Mouse (Mus musculus) MN1 (cell line): Measurements from ENCODE around the gene Bcr.
A peak's percentile ranks its signal among the peaks of the same experiment; 100 is the strongest.

ENCODE experiments used
- DNase-seq: peaks from one replicate; pipeline ENCODE4 v3.0.0-alpha.2; 2016; ENCODE audit warnings: low spot score

Bcr gene

DNA sequence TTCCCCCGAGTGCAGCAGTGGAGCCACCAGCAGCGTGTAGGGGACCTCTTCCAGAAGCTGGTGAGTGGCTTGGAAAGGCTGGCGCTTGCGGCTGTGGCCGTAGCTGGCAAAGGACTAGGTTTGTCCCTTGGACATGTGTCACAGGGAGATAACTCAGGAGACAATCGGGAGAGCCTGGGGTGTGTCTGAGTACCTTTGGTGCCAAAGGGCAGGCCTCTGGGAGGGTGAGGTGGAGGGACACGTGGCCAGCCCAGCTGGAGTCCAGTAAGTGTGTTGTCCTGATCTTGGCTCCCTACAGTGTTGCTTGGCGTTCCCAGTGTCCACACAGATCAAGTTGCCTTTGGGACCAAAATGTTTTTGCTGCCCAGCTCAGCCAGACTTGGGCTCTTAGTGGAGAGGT, 71.2 kb downstream of the Bcr start:
- DNase-seq: no peak

DNA sequence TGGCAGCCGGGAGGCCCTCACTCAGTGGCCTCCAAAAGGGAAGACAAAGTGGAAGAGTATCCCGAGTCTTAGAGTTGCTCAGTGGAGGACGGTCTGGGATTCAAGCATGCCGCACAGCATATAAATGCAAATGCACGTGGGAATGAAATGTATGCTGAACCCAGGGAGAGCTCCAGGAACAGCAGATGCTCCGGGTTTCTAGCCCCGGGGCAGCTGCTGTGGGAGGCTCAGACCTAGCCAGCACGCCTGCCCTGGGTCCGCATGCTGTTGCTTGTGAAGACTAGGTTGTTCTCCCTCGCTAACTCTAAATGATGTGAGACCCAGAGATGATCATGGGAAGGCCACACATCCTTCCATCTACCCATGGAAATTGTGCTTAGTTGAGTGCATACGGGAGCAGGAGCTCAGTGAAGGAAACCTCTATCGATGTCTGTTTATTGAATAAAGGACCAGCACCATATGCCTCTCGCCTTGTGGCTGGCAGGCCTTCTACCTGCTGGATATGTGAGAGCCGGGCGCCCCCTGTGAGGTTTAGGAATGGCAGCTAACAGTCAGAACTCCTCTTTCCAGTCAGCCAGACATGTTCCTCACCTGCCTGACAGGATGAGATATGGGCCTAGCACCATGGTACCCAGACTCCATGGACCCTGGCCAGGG, 74.6 kb downstream of the Bcr start:
- no peak for DNase-seq

DNA sequence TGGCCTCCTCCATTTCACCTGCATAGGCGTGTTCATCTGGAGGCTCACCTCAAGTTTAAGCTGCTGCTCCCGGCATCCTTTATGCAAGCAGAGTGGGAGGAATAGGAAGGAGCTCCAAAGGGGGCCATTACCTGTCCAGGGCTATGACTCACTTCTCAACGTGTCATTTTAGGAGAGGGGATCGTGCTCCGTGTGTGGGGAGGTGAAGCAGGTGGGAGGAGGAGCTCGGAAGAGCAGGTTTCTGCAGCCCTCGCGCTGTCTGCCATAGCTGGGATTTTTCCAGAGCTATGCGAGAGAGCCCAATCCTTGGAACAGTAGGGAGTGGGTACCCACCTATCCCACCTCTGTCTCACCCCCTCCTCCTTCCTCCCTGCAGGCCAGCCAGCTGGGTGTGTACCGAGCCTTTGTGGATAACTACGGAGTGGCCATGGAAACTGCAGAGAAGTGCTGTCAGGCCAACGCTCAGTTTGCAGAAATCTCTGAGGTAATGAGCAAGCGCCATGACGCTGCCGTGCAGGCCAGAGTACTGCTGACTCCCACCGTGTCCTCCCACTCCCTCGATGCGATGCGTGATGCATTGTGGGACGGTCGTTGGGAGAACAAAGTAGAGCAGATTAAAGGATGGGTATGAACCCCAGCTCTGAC, 75.2 kb downstream of the Bcr start:
- no peak for DNase-seq

DNA sequence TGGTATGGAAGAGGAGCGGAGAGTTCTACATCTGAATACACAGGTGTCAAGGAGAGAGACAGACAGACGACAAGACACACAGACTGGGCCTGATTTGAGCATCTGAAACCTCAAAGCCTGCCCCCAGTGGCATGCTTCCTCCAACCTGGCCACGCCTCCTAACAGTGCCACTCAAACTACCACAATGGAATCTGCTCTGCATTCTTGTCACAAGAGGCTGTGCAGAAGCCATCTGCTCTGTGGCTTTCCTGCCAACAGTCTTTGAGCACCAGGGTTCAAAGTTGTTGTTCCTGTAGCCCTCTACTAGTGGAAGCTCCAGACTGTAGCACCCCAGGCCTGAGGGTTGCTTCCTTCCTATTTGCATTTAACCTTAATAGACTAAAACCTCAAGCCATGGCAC, 76.8 kb downstream of the Bcr start:
- no peak for DNase-seq

DNA sequence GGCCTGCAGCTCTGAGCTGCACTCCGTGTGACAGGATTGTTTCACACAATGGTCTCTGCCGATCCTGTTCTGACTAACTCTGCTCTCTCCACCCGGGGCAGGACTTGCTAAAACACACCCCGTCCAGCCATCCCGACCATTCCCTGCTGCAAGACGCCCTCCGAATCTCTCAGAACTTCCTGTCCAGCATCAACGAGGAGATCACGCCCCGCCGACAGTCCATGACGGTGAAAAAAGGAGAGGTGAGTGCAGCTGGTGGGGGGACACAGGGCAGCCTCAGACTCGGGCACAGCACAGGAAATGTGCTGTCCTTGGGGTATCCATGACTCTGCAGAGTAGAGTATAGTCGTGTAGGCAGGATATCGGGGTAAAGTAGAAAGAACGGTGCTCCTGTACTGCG, 84.8 kb downstream of the Bcr start:
- DNase-seq: no peak

DNA sequence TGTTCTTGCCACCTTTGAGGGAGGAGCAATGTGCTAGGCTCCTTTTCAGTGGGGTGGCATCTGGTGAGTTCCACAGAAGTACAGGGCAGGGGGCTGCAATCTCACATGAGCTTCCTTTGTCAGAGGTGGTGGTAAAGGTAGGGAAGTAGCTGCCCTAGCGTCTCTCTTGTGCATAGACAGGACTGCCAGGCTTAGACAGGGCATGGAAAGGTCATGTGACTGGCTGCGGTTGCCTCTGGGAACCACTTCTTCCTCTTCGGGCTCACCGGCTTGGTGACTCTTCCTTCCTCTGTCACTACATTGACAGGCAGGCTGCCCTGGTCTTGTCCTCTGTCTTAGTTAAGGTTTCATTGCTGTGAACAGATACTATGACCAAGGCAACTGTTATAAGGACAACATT, 85.6 kb downstream of the Bcr start:
- DNase-seq: no peak

DNA sequence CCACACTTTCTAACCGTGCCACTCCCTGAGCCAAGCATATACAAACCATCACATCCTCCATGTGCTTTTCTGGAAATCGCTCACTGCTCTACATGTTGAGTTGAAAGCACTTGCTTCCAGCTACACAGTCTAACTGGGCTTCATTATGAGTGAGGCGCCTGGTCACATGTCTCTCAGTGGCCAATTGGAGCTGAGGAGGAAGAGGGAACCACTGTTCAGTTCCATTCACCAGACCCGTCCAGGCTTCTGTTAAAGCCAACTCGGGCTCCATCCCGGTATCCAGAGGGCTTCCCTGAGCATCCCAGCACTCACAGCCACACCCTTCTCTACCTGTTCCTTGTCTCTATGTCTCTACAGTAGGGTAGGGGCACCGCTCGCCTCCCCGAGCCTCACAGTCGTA, 86.2 kb downstream of the Bcr start:
- DNase-seq: no peak

DNA sequence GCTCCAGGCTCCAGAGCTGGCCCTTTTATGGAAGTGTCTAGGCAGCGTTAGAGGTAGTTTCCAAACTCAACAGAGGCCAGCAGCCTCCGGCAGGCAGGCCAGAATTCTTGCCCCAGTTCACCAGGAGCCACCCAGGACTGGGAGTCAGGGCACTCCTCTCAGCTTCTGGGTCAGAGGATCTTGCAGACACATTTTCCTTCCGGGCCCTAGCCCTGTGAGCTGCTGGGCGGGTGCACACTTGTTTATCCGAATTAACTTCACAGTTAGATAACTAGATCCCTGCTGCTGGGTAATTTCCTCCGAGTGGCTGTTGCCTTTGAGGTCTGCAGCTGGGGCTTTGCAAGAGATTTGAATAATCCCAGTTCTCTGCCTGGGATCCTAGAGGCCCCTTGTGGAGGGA, 87.9 kb downstream of the Bcr start:
- DNase-seq: no peak

DNA sequence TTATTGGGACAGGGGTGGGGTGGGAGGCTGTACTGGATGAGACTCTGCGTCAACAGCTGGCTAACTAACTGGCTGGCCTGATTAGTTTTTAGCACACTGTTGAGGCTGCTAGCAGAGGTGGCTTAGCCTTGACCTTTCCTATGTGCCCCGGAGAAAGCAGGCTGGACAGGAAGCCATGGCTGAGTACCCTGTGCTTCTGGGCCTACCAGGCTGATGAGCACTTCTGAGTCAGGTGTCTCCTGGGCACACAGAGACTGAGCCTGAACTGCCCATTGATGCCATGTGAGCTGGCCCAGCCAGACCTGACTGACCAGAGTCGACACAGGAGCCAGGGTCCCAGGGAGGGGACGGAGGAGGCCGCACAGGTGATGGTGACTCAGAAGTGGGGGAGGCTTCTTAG, 90.0 kb downstream of the Bcr start:
- DNase-seq: no peak

DNA sequence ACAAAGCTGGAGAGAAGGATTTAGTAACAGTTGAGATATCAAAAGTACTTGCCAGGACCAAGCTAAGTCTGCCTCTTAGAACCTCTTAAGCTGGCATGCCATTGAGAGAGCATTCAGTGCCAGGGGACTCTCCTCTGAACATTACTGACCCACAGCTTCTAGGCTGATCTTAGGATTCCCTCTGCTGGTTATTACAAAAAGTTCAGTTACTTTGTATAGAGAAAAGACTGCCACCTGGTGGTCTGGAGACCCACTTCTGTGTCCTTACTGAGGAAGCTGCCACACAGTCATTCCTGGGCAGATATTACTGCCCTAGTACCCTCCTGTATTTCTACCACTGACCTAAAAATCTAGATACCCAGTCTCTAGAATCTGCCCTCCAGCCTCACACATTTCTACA, 90.9 kb downstream of the Bcr start:
- peak; percentile 96 for DNase-seq

DNA sequence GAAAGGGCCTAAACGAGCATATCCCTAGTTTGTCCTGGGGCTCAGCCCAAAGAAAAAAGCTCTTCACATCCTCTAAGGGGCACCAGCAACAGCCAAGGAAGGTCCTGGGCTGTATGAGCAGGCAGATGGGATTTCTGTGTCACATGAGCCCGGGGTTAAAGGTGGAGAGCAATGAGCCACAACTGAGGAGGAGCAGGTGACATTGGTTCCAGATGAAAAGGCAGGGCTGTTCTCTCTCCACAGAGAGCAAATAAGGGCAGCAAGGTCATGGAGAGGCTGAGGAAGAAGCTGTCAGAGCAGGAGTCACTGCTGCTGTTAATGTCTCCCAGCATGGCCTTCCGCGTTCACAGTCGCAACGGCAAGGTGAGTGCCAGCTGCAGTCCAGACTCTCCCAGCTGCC, 96.4 kb downstream of the Bcr start:
- no peak for DNase-seq

DNA sequence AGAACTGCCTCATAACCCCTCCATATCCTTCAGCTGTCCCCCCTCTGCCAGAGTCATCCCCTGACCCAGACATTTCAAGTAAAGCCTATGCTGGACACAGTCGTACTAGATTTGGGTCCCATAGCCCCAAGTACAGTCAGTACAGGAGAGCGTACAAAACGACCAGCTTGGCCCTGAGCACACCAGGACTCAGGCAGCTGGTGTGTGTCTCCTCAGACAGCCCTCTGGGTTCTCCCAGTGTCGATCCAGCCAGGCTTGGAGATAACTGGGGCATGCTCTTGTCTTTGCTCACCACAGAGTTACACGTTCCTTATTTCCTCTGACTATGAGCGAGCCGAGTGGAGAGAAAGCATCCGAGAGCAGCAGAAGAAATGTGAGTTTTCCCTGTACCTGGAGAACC, 97.3 kb downstream of the Bcr start:
- no peak for DNase-seq

DNA sequence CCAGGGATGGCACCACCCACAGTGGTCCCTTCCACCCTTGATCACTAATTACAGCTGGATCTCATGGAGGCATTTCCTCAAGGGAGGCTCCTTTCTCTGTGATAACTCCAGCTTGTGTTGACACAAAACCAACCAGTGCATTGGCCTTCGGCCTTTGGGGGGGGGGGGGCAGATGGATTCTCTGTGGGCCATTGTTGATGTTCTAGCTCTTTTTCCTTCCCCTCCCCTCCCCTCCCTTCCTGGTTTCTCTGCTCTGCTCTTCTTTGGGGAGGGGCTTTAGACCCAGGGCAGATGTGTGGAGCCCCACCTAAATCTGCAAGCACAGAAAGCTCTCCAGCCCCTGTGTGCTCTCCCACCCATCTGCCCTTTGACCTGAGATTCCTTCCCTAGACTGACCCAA, 98.0 kb downstream of the Bcr start:
- DNase-seq: no peak

DNA sequence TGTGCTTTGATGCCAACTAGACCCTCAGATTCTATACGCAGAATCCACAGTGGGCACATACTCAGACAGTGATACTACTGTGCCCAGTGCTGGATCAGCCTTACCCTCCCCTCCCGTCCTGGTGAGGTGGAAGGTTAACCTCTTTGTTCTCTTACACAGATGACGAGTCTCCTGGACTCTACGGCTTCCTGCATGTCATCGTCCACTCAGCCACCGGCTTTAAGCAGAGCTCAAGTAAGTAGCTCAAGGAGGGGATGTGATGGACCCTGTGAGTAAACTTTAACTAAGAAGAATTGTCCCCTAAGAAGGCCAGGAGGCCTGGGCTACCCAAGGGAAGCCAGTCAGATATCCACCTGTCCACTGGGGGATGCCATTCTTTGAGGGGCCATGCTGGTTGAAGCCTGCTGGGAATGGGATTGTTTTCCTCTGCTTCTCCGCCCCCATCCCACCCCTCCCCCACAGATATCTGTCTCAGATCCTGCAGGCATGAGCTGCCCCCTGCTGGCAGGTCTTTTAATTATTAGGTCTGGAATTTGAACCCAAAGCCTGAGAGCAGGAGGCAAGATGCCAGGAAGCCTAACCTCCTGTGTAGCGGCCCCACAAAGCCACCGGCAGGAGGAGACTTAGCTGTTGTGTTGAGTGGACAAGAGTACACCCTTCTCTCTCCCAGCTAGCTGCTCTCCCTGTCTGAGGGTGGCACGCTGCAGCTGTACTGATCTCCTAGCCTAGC, 99.9 kb downstream of the Bcr start:
- DNase-seq: no peak

DNA sequence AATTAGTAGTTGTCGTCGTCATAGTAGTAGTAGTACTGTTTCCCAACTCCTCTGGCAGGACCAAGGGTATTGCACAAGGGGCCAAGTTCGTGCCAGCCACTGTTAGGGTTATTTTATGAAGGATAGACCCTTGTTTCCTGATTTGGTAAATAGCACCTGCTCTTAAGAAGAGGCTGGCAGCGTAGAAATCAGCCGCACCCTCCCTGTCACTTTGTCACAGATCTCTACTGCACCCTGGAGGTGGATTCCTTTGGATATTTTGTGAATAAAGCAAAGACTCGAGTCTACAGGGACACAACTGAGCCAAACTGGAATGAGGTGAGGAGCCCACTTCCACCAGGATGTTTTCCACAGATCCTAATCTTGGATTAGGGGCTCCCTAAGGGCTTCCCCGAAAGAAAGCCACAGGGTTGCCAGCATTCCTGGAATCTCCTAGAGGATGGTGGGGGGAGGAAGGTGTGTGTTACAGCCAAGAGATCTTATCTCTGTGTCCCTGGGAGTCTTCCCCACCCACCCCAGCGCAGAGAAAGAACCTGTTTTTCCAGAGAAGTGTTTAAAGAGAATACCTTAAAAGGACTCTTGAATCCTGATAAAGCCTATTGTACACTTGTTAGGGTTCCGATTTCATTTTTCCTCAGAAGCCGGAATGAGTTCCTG, 105.6 kb downstream of the Bcr start:
- no peak for DNase-seq

DNA sequence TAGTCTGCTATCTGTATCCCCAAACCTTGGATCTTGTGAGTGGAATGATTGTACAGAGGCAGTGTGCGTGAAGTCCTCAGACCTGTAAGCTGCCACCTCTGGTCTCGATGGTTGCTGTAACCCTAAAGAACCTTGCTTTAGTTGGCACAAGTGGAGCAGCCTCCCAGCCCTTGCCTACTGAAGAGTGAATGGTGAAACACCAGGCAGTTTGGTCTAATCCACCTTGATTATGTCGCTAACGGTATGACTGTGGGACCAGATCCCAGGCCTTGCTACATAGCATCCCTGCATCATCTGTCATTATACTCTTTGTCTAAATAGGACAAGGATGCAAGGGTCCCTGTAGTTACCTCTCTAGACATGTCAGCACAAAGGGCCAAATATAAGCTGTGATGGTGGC, 106.2 kb downstream of the Bcr start:
- DNase-seq: no peak

DNA sequence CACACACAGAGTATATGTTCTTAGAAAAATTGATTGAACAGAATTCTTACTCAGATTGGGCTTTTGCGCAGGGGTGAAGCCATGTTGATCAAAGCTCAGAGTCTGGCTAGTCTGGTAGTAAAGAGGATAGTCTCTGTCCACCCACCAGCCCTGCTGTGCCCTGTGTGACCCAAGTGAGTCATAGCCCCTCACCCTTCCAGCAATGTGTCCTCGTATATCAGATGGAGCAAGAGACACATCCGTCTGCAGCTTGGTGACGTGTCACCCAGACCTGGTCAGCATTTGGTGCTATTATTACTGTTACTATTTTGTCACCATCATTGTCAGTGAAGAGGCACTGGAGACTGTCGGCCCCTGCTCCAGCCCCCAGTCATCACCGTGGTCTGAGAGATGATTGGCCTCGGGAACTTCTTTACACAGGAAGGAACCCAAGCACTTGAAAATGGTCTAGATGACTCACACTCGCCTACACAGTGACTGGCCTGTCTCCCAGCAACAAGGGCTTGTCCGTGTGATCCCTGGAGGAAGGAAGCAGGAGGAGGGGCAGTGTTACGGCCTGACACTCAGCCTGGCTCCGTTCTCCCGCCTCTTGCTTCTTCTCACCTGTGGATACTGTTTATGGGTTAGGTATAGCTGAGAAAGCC, 109.9 kb downstream of the Bcr start:
- DNase-seq: peak; percentile 91

DNA sequence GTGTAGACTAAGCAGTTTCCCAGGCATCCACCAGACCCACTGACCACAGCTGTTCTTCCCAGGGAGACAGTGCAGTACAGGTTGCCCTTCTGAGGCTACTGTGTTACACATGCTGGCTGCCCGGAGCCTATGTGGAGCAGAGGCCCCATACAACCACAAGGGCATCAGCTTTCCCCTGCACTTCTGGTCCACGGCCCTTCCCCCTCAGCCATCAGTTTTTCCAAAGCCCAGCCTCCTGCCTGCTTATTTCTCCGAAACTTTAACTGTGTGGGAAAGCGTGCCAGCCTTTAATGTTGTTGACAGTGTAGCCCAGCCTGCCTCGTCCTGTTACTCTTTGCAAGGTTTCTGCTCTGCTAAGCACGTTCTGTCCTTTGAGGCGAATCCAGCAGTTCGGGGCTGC, 112.7 kb downstream of the Bcr start:
- DNase-seq: no peak

DNA sequence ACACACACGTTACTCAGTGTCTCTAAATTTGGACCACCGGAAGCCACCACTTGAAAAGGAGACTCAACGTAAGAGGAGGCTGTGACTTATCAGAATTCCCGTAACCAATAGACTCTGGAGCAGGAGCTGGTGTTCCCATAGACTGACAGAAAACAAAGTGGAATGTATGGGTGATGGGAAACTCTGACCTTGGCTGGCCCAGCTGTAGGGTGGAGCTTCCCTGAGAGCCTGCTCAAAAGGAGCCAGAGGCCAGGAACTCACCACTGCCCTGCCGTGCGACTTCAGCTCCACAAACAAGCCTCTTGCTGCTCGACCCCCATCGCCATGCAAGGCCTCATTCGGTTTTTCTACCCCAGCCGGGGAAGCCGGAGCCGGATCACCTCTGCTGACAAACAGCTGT, 113.3 kb downstream of the Bcr start:
- no peak for DNase-seq

DNA sequence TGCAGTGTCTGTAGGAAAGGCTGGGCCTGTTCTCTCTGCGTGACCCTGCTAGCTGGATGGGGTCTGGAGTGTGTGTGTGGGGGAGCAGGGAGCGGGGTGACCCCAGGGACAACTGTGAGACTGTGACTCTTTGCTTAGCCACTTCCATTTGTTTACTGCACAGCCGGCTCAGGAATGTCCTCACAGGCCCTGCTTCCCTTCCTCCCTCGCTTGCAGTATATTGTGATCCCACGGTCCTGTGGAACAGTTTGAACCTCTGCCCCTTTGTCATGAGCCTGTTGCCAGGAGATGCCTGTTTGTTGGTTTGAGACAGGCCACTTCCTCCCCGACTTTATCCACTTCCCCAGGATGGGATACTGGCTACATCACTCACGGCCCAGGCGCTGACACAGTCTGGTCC, 116.1 kb downstream of the Bcr start:
- no peak for DNase-seq

DNA sequence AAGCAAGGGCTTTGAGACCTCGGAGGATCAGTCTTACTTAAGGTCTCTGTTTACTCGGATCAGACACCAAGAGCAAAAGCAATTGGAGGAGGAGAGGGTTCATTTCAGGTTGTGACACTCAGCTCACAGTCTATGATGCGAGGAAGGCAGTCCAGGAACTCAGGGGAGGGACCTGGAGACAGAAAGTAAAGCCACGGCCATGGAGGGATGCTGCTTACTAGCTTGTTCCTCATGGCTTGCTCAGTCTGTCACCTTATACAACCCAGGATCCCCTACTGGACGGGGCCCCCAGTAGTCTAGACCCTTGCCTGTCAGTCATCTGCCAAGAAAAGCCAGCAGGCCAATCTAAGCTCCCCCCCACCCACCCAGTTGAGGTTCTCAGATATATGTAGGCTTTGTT, 118.5 kb downstream of the Bcr start:
- no peak for DNase-seq

DNA sequence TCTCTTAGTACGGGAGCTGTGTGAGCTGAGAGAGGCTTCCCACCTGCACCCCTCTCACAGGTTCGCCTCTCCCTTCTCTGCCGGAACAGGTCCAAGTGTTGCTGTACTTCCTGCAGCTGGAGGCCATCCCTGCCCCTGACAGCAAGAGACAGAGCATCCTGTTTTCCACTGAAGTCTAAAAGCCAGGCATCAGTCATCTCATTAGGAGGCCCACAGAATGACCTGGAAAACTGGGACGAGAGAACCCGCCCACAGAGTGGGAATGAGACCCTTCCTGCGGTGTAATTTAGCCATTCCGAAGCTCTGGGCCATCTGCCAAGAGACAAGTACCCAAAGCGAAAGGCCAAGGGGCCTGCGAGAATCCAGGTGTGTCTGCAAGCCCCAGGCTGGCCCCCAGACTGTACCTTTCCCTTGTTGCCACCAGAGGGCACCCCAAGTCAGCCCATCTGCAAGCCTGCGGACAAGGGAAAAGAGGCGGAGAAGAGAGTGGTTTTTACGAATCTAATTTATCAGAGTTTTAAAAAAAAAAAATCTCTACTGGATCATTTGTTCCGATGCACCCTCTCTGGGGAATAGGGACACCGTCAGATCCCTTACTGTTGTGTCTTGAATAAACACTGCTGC, 121.9 kb downstream of the Bcr start:
- peak; percentile 87 for DNase-seq
